Comparison of ENCODE assay signal across 29 mouse cellular contexts in the genomic region with DNA sequence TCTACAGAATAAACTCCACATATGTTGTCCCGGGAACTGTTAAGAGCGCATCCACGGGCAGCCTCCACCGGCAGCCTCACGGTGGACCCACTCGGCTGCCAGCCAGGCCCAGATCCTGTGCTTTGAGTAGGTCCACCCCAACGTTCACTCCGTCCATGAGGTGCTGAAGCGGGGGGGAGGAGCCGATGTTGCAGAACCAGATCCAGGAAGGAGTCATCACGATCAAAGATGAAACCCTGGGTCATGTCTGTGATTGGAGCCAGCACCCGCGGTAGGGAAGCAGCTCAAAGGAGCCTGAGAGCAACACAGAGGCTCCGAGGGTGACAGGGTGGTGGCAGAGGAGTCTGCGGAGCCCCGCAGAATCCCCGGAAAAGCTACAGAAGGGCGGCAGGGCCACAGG. TPM values are rescaled to one million over a fixed set of nuclear protein-coding genes. Genes with fewer than 3 reads are reported as not detected.
"Had no signal": no experiment of that assay in that cellular context is flagged by ENCODE, and none has a peak within 500 bp of the region (broad histone marks: within the 10 kb centered on the region; RNA-seq: fewer than 3 reads in every experiment).

No protein-coding gene starts in this region.

- H3K9me3 ChIP-seq: heart, embryonic 13.5 days; heart, embryonic 15.5 days; hindbrain, embryonic 13.5 days; hindbrain, embryonic 15.5 days; kidney, embryonic 15.5 days; limb, embryonic 10.5 days; limb, embryonic 12.5 days had no signal

- H3K9ac ChIP-seq: heart, embryonic 13.5 days; heart, embryonic 15.5 days; hindbrain, embryonic 13.5 days; hindbrain, embryonic 15.5 days; kidney, embryonic 15.5 days; limb, embryonic 12.5 days had no signal

- H3K27me3 ChIP-seq: heart, embryonic 13.5 days; heart, embryonic 15.5 days; hindbrain, embryonic 13.5 days; hindbrain, embryonic 15.5 days; kidney, embryonic 15.5 days; limb, embryonic 12.5 days had no signal

- H3K4me3 ChIP-seq: heart, adult 2 months; heart, embryonic 13.5 days; heart, embryonic 15.5 days; hindbrain, embryonic 13.5 days; hindbrain, embryonic 15.5 days; kidney, embryonic 15.5 days; limb, embryonic 10.5 days; limb, embryonic 12.5 days had no signal

- H3K36me3 ChIP-seq: heart, embryonic 13.5 days; heart, embryonic 15.5 days; hindbrain, embryonic 13.5 days; hindbrain, embryonic 15.5 days; kidney, embryonic 15.5 days; limb, embryonic 10.5 days; limb, embryonic 12.5 days had no signal

- H3K27ac ChIP-seq: heart, adult 2 months; heart, embryonic 13.5 days; heart, embryonic 15.5 days; hindbrain, embryonic 13.5 days; hindbrain, embryonic 15.5 days; hindbrain, postnatal 0 days; kidney, embryonic 15.5 days; kidney, postnatal 0 days; limb, embryonic 10.5 days; limb, embryonic 12.5 days had no signal

- DNase-seq: gastrocnemius, postnatal 14 days; gastrocnemius, postnatal 36 days; heart, adult 11 months; heart, adult 2 months; heart, postnatal 14 days; heart, postnatal 36 days; kidney, adult 11 months; kidney, adult 2 months; kidney, adult 9 months; kidney, postnatal 14 days; kidney, postnatal 36 days; layer of hippocampus, adult 9-11 months; layer of hippocampus, postnatal 36 days; liver had no signal

- H3K4me1 ChIP-seq: heart, embryonic 13.5 days; heart, embryonic 15.5 days; hindbrain, embryonic 13.5 days; hindbrain, embryonic 15.5 days; kidney, embryonic 15.5 days; limb, embryonic 12.5 days had no signal

RNA-seq across cellular contexts. Expression of a gene that starts 22.7 kb away (rescaled TPM):
- total RNA-seq: gastrocnemius, adult 18-20 months; gastrocnemius, adult 8-10 months; gastrocnemius, postnatal 14 days; gastrocnemius, postnatal 36 days; heart, adult 2 months; heart, postnatal 36 days; hematopoietic stem cell, adult 5-6 weeks; hindbrain, postnatal 0 days; layer of hippocampus, adult 8-10 months; layer of hippocampus, postnatal 36 days; left cerebral cortex, adult 18-20 months had no signal
- polyA plus RNA-seq: heart, adult 2 months; large intestine, adult 2 months had no signal
